8 mouse cellular contexts compared by ENCODE assay signal in genomic region chr12:79488590-79489242, GRCm38 (mm10).
A peak's percentile ranks its signal among the peaks of the same experiment; 100 is the strongest.
DNase-seq lines count a peak whose midpoint lies in the region; ATAC-seq and TF ChIP-seq lines count a peak whose summit lies in the region.

No protein-coding gene starts in this region.

- H3K4me1 ChIP-seq in hindbrain, embryonic 16.5 days (ENCODE audit: control insufficient read depth, insufficient read depth, low read depth, low read length): no peaks in the 10 kb centered on the region
- H3K4me1 ChIP-seq in hindbrain, embryonic 10.5 days (replicated peaks): no peaks in the 10 kb centered on the region
- peaks cover 28% of the 10 kb centered on the region for H3K4me1 ChIP-seq in limb, embryonic 13.5 days
- no peaks in the 10 kb centered on the region for H3K4me1 ChIP-seq in intestine, postnatal 0 days (replicated peaks; ENCODE audit: control insufficient read depth, insufficient read depth, low read length)

- no peak for TF ChIP-seq CTCF in intestine, postnatal 0 days (IDR thresholded peaks at IDR 0.05; ENCODE audit: low read depth)

- no peak overlapping the region for H3K4me2 ChIP-seq in hindbrain, embryonic 16.5 days (ENCODE audit: low read length)
- H3K4me2 ChIP-seq in limb, embryonic 13.5 days (replicated peaks): no peak overlapping the region
- H3K4me2 ChIP-seq in intestine, postnatal 0 days (replicated peaks; ENCODE audit: low read depth): no peak overlapping the region

- no peak for DNase-seq in hindbrain, embryonic 10.5 days (ENCODE audit: low spot score)
- peak; percentile 73 for DNase-seq in adipocyte (ENCODE audit: low spot score)
- peak; percentile 32 to 70 for DNase-seq in gastrocnemius, postnatal 4 days (ENCODE audit: low spot score in 2 of 2)
- no peak for DNase-seq in ovary, postnatal 36 days (ENCODE audit: low spot score)

- peak; percentile 50; the same call in 1 of the 2 replicates for ATAC-seq in hindbrain, embryonic 16.5 days
- ATAC-seq in limb, embryonic 13.5 days (ENCODE audit: low FRiP score, low read depth): peak; percentile 86
- no peak for ATAC-seq in monocyte, adult 5-6 weeks (replicated peaks; ENCODE audit: insufficient number of reproducible peaks, low FRiP score, low TSS enrichment, poor library complexity, severe bottlenecking)
- no peak for ATAC-seq in intestine, postnatal 0 days

- H3K27ac ChIP-seq in hindbrain, embryonic 16.5 days (ENCODE audit: low read depth, low read length): peak overlapping the region; percentile 20; the same call in 1 of the 2 replicates
- no peak overlapping the region for H3K27ac ChIP-seq in hindbrain, embryonic 10.5 days
- peak overlapping the region; percentile 80 for H3K27ac ChIP-seq in limb, embryonic 13.5 days
- H3K27ac ChIP-seq in intestine, postnatal 0 days (ENCODE audit: low read depth, low read length): no peak overlapping the region

- H3K27me3 ChIP-seq in hindbrain, embryonic 16.5 days (replicated peaks; ENCODE audit: control insufficient read depth, insufficient read depth, low read length): no peaks in the 10 kb centered on the region
- H3K27me3 ChIP-seq in hindbrain, embryonic 10.5 days (ENCODE audit: insufficient read depth, poor library complexity, severe bottlenecking): no peaks in the 10 kb centered on the region
- H3K27me3 ChIP-seq in limb, embryonic 13.5 days: no peaks in the 10 kb centered on the region
- H3K27me3 ChIP-seq in intestine, postnatal 0 days (replicated peaks; ENCODE audit: control insufficient read depth, insufficient read depth, low read length): no peaks in the 10 kb centered on the region

- H3K9me3 ChIP-seq in hindbrain, embryonic 16.5 days (ENCODE audit: control insufficient read depth, low read length): no peaks in the 10 kb centered on the region
- no peaks in the 10 kb centered on the region for H3K9me3 ChIP-seq in hindbrain, embryonic 10.5 days
- H3K9me3 ChIP-seq in limb, embryonic 13.5 days: no peaks in the 10 kb centered on the region
- H3K9me3 ChIP-seq in intestine, postnatal 0 days (ENCODE audit: control insufficient read depth): no peaks in the 10 kb centered on the region

- no peak overlapping the region for H3K9ac ChIP-seq in hindbrain, embryonic 16.5 days (ENCODE audit: low read depth, low read length)
- H3K9ac ChIP-seq in limb, embryonic 13.5 days: no peak overlapping the region
- no peak overlapping the region for H3K9ac ChIP-seq in intestine, postnatal 0 days (ENCODE audit: low read depth, low read length)

- H3K36me3 ChIP-seq in hindbrain, embryonic 16.5 days (ENCODE audit: control insufficient read depth, insufficient read depth, low read length): no peaks in the 10 kb centered on the region
- no peaks in the 10 kb centered on the region for H3K36me3 ChIP-seq in hindbrain, embryonic 10.5 days
- H3K36me3 ChIP-seq in limb, embryonic 13.5 days: no peaks in the 10 kb centered on the region; the same call in 1 of the 2 replicates
- H3K36me3 ChIP-seq in intestine, postnatal 0 days (ENCODE audit: control insufficient read depth, insufficient read depth): no peaks in the 10 kb centered on the region

- WGBS in hindbrain, embryonic 16.5 days: 73% methylated on average over 17 of the region's 17 CpGs
- WGBS in hindbrain, embryonic 10.5 days: 90% methylated on average over 17 of the region's 17 CpGs
- 62% methylated on average over 17 of the region's 17 CpGs for WGBS in limb, embryonic 13.5 days
- 75% methylated on average over 17 of the region's 17 CpGs for WGBS in intestine, postnatal 0 days

- H3K4me3 ChIP-seq in hindbrain, embryonic 16.5 days (ENCODE audit: low read length): no peak overlapping the region
- no peak overlapping the region for H3K4me3 ChIP-seq in hindbrain, embryonic 10.5 days
- no peak overlapping the region for H3K4me3 ChIP-seq in limb, embryonic 13.5 days
- no peak overlapping the region for H3K4me3 ChIP-seq in intestine, postnatal 0 days (ENCODE audit: low read depth, low read length)

Comparison
In these comparisons a context has a peak if more than half of its experiments do, and no peak if none do; other contexts are left out.
1. H3K27ac ChIP-seq: peak in hindbrain, embryonic 16.5 days (single experiment) and limb, embryonic 13.5 days (single experiment); none in hindbrain, embryonic 10.5 days (single experiment) and intestine, postnatal 0 days (single experiment).
2. ATAC-seq: peak in hindbrain, embryonic 16.5 days (single experiment) and limb, embryonic 13.5 days (single experiment); none in monocyte, adult 5-6 weeks (single experiment) and intestine, postnatal 0 days (single experiment).
3. DNase-seq: peak in adipocyte (single experiment) and gastrocnemius, postnatal 4 days (2 of 2); none in hindbrain, embryonic 10.5 days (single experiment) and ovary, postnatal 36 days (single experiment).